Mouse (Mus musculus) spleen, adult 2 months (tissue): ENCODE results near the gene Lrrk1.

Experiments
- CTCF ChIP-seq: fragments of 200-500 bp; IDR thresholded peaks from 2 replicates; pipeline ENCODE4 v1.5.1; 2011; ENCODE audit warnings: mild to moderate bottlenecking, inconsistent platforms; ENCODE audit not compliant: insufficient read depth, insufficient read length, insufficient replicate concordance; ENCODE audit errors: extremely low read depth
- POLR2A ChIP-seq: fragments of 200-500 bp; IDR thresholded peaks from 2 replicates; pipeline ENCODE4 v1.6.1; 2011; ENCODE audit warnings: low read depth, low read length, inconsistent platforms

GRCm38 (mm10) chr7:66387813-66388521, at the start of gene Lrrk1:
- TF ChIP-seq CTCF = peak; percentile 49; the same call in 1 of the 2 replicates
- peak; percentile 71 for TF ChIP-seq POLR2A
